Mouse (Mus musculus) cortical plate, adult 2 months (tissue): ENCODE data around the gene Pdzd7.

ENCODE experiments used
- CTCF ChIP-seq: fragments of 200-500 bp; IDR thresholded peaks from 2 replicates; pipeline ENCODE4 v1.5.1; 2011; ENCODE audit warnings: mild to moderate bottlenecking, control low read depth, low read length; ENCODE audit not compliant: insufficient read depth; ENCODE audit errors: extremely low read depth
- POLR2A ChIP-seq: fragments of 200-500 bp; IDR thresholded peaks from 2 replicates; pipeline ENCODE4 v1.6.1; 2011; ENCODE audit warnings: mild to moderate bottlenecking, low read length, control low read depth; ENCODE audit not compliant: insufficient read depth; ENCODE audit errors: extremely low read depth

- TF ChIP-seq POLR2A = no peak
- TF ChIP-seq CTCF = no peak
Observed at GRCm38 (mm10) chr19:44980787-44981186, 64.7 kb downstream of the Pdzd7 start.
